Mouse (Mus musculus) erythroblast, embryonic 14.5 days (primary cell): ENCODE data around the gene Kif6. TPM values are rescaled to one million over a fixed set of nuclear protein-coding genes. Genes with fewer than 3 reads are reported as not detected.

Experiments used
- H3K27me3 ChIP-seq: 2 replicates; pipeline ENCODE4 v1.6.1; 2012; ENCODE audit warnings: inconsistent platforms; ENCODE audit not compliant: control insufficient read depth
- H3K36me3 ChIP-seq: 2 replicates; pipeline ENCODE4 v1.6.1; 2012; ENCODE audit warnings: mild to moderate bottlenecking, inconsistent platforms; ENCODE audit not compliant: control insufficient read depth
- H3K4me1 ChIP-seq: 2 replicates; pipeline ENCODE4 v1.6.1; 2012; ENCODE audit warnings: inconsistent platforms; ENCODE audit not compliant: control insufficient read depth
- H3K4me3 ChIP-seq: replicated peaks from 2 replicates; pipeline ENCODE3; 2012; ENCODE audit warnings: moderate library complexity, mild to moderate bottlenecking, inconsistent platforms
- H3K9me3 ChIP-seq: 2 replicates; pipeline ENCODE4 v1.6.1; 2012; ENCODE audit warnings: low read length, inconsistent platforms, mixed read lengths; ENCODE audit not compliant: control insufficient read depth
- GATA1 ChIP-seq: IDR thresholded peaks from 2 replicates; pipeline ENCODE4 v1.6.1; 2012; ENCODE audit warnings: low read length, inconsistent platforms, mixed read lengths
- TAL1 ChIP-seq: IDR thresholded peaks from 3 replicates; pipeline ENCODE4 v1.6.1; 2012; ENCODE audit warnings: low read length, inconsistent platforms, mixed read lengths
- polyA plus RNA-seq: library from polyadenylated mRNA; stranded (reverse); fragments of >175 nt; gene quantifications from 2 replicates; pipeline ENCODE4 v1.2.3, GENCODE M21; 2012

The Kif6 gene
- polyA plus RNA-seq, 1 experiment: not detected

DNA sequence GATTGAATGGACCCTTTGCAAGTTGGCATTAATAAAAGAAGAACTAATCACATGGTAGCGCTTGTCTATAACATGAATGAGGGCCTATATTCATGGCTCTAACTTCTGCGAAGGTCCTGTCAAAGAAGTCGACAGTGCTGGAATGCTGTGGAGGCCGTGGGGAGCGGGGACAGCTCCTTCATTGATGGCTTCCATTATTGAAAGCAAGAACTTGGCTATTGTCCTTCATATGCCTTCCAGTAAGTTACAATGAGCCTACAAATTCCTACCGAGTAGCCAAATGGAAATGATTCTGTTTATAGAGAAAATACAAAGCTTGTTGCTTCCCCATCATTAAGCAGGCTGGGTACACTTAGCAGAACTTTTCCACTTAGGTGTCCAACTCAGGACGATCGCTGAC, 66.5 kb downstream of the Kif6 start:
- H3K36me3 ChIP-seq: no peaks in the 10 kb centered on the region
- no peaks in the 10 kb centered on the region for H3K4me1 ChIP-seq
- no peaks in the 10 kb centered on the region; the same call in 1 of the 2 replicates for H3K9me3 ChIP-seq
- TF ChIP-seq GATA1 (no peak), TAL1 (no peak)
- no peak overlapping the region for H3K4me3 ChIP-seq
- H3K27me3 ChIP-seq: no peaks in the 10 kb centered on the region

- Histone ChIP-seq H3K27me3 (no peaks in the 10 kb centered on the region), H3K9me3 (no peaks in the 10 kb centered on the region; the same call in 1 of the 2 replicates), H3K4me1 (no peaks in the 10 kb centered on the region), H3K36me3 (no peaks in the 10 kb centered on the region), H3K4me3 (no peak overlapping the region)
- TF ChIP-seq GATA1 (no peak), TAL1 (no peak)
These were observed 69.2 kb downstream of the Kif6 start for GRCm38 (mm10) chr17:49684146-49684545.

- H3K27me3 ChIP-seq: no peaks in the 10 kb centered on the region
- H3K4me1 ChIP-seq: no peaks in the 10 kb centered on the region
- TF ChIP-seq TAL1 (no peak), GATA1 (no peak)
- H3K4me3 ChIP-seq: no peak overlapping the region
- H3K9me3 ChIP-seq: no peaks in the 10 kb centered on the region
- H3K36me3 ChIP-seq: no peaks in the 10 kb centered on the region
These were observed 75.9 kb downstream of the Kif6 start for GRCm38 (mm10) chr17:49690607-49691454.

DNA sequence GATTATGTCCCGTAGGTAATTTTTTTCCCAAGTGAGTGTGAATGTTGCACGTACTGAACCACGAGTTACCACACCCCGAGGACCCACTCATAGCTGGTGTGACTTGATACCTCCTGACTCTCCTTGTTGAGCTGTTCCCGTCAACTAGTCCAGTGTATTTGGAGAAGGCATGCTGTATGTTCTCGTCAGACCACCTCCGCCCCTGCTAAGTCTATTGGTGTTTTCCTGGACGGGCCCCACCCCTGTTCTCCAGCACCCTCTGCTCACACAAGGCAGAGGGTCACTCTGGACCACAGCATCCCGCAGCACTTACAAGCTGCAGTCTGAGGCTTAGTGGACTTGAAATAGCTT, 76.5 kb downstream of the Kif6 start:
- TF ChIP-seq GATA1 (no peak), TAL1 (no peak)
- Histone ChIP-seq H3K27me3 (no peaks in the 10 kb centered on the region), H3K9me3 (no peaks in the 10 kb centered on the region), H3K4me3 (no peak overlapping the region), H3K4me1 (no peaks in the 10 kb centered on the region), H3K36me3 (no peaks in the 10 kb centered on the region)

- Histone ChIP-seq H3K4me1 (no peaks in the 10 kb centered on the region), H3K36me3 (no peaks in the 10 kb centered on the region), H3K9me3 (no peaks in the 10 kb centered on the region), H3K27me3 (no peaks in the 10 kb centered on the region), H3K4me3 (no peak overlapping the region)
- TF ChIP-seq TAL1 (no peak), GATA1 (no peak)
These were observed 78.3 kb downstream of the Kif6 start for GRCm38 (mm10) chr17:49693206-49693605.

GRCm38 (mm10) chr17:49697220-49697619, 82.3 kb downstream of the Kif6 start:
- Histone ChIP-seq H3K9me3 (no peaks in the 10 kb centered on the region), H3K27me3 (no peaks in the 10 kb centered on the region), H3K4me1 (no peaks in the 10 kb centered on the region), H3K4me3 (no peak overlapping the region), H3K36me3 (no peaks in the 10 kb centered on the region)
- no peak for TF ChIP-seq GATA1
- TF ChIP-seq TAL1: no peak

GRCm38 (mm10) chr17:49703492-49704249, 88.7 kb downstream of the Kif6 start:
- TF ChIP-seq GATA1: no peak
- no peak for TF ChIP-seq TAL1
- Histone ChIP-seq H3K4me1 (no peaks in the 10 kb centered on the region), H3K36me3 (no peaks in the 10 kb centered on the region), H3K27me3 (no peaks in the 10 kb centered on the region), H3K4me3 (no peak overlapping the region), H3K9me3 (no peaks in the 10 kb centered on the region)

DNA sequence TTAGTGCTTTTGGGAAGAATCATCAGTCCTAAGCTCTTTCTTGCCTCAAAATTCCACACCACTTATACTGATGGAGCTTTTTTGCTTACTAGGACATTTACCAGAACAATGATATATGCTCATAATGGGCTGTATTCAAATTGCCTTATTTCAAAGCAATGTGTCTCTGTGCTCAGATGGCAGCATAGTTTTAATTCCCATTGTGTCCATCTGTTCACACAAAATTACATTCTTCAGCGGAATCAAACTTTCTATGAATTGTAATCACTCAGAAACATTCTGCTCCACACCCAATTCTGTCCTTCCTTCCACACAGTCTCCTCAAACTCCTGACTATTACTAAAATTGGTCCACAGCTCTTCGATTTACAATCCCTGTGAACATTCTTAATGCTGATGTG, 94.3 kb downstream of the Kif6 start:
- H3K9me3 ChIP-seq: peaks cover 4% of the 10 kb centered on the region
- no peak for TF ChIP-seq TAL1
- no peak for TF ChIP-seq GATA1
- H3K4me3 ChIP-seq: no peak overlapping the region
- H3K36me3 ChIP-seq: no peaks in the 10 kb centered on the region
- H3K4me1 ChIP-seq: no peaks in the 10 kb centered on the region
- no peaks in the 10 kb centered on the region for H3K27me3 ChIP-seq

GRCm38 (mm10) chr17:49710101-49710630, 95.2 kb downstream of the Kif6 start:
- TF ChIP-seq GATA1 (no peak), TAL1 (no peak)
- no peak overlapping the region for H3K4me3 ChIP-seq
- peaks cover 4% of the 10 kb centered on the region for H3K9me3 ChIP-seq
- H3K4me1 ChIP-seq: no peaks in the 10 kb centered on the region
- no peaks in the 10 kb centered on the region for H3K27me3 ChIP-seq
- no peaks in the 10 kb centered on the region for H3K36me3 ChIP-seq
